Mouse (Mus musculus) heart, adult 2 months (tissue): ENCODE measurements at regions not wholly inside any gene's neighbourhood (a gene's known extent, or its start where the extent isn't known, plus 50 kb on each side); places are given as distances from the start of the nearest gene placed in this dataset.
A peak's percentile ranks its signal among the peaks of the same experiment; 100 is the strongest.

ENCODE experiments used
- DNase-seq, 2 experiments: peaks; one replicate each; pipeline ENCODE4 v3.0.0; 2021
- H3K27ac ChIP-seq: fragments of 200-600 bp; 2 replicates; pipeline ENCODE4 v1.8.1; 2022
- H3K27me3 ChIP-seq: fragments of 200-500 bp; 2 replicates; pipeline ENCODE4 v1.6.1; 2012; ENCODE audit warnings: mild to moderate bottlenecking, low read length, inconsistent platforms, mixed read lengths; ENCODE audit not compliant: control insufficient read depth, insufficient read depth
- H3K36me3 ChIP-seq: fragments of 200-500 bp; 2 replicates; pipeline ENCODE4 v1.6.1; 2012; ENCODE audit warnings: low read length, inconsistent platforms; ENCODE audit not compliant: control insufficient read depth, insufficient read depth
- H3K4me1 ChIP-seq: fragments of 200-500 bp; 2 replicates; pipeline ENCODE4 v1.6.1; 2011; ENCODE audit warnings: low read length; ENCODE audit not compliant: control insufficient read depth, insufficient read depth
- H3K4me3 ChIP-seq: fragments of 200-600 bp; 2 replicates; pipeline ENCODE4 v1.8.1; 2022
- H3K79me2 ChIP-seq: fragments of 200-500 bp; replicated peaks from 2 replicates; pipeline ENCODE4 v1.6.1; 2012; ENCODE audit warnings: mild to moderate bottlenecking, inconsistent platforms, low read length, moderate library complexity, mixed read lengths; ENCODE audit not compliant: control insufficient read depth, insufficient read depth
- H3K9ac ChIP-seq: fragments of 200-500 bp; 2 replicates; pipeline ENCODE4 v1.6.1; 2012; ENCODE audit warnings: low read depth, mild to moderate bottlenecking, control low read depth, inconsistent platforms, low read length, mixed read lengths
- CTCF ChIP-seq: fragments of 200-600 bp; IDR thresholded peaks from 2 replicates; pipeline ENCODE4 v1.8.1; 2022; ENCODE audit warnings: antibody characterized with exemption, mild to moderate bottlenecking, moderate library complexity
- EP300 ChIP-seq: fragments of 200-500 bp; IDR thresholded peaks from 2 replicates; pipeline ENCODE4 v1.6.1; 2011; ENCODE audit warnings: low read depth, low read length, control low read depth; ENCODE audit not compliant: insufficient read depth
- POLR2A ChIP-seq: fragments of 200-500 bp; IDR thresholded peaks from 2 replicates; pipeline ENCODE4 v1.6.1; 2011; ENCODE audit warnings: mild to moderate bottlenecking, low read depth, low read length, control low read depth; ENCODE audit not compliant: insufficient read depth
- WGBS: fragments of 180-500 bp; shearing (Covaris S2); methylation state at CpG from one replicate; pipeline ENCODE4 v1.1.7; 2018; 5-methylcytosine and 5-hydroxymethylcytosine counted together
- intact Hi-C: fragments of 180-260 bp; cut with DNase I; formaldehyde crosslinking; loops from one replicate; pipeline ENCODE4 v1.15.1; 2025

- TF ChIP-seq POLR2A (no peak), CTCF (no peak), EP300 (no peak)
- 78% methylated on average over 5 of the region's 5 CpGs for WGBS
- H3K79me2 ChIP-seq, result no peaks in the 10 kb centered on the region
Observed at GRCm38 (mm10) chr6:93067808-93068207, 124.5 kb upstream of the Adamts9 start.

GRCm38 (mm10) chr6:93066553-93067376 is 123.5 kb upstream of the Adamts9 start:
- Histone ChIP-seq H3K4me1 (peaks cover 8% of the 10 kb centered on the region), H3K27me3 (no peaks in the 10 kb centered on the region), H3K4me3 (peak overlapping the region; percentile 41), H3K79me2 (no peaks in the 10 kb centered on the region), H3K27ac (peak overlapping the region; percentile 82), H3K36me3 (peaks cover 11% of the 10 kb centered on the region; the same call in 1 of the 2 replicates), H3K9ac (peak overlapping the region; percentile 18; the same call in 1 of the 2 replicates)
- intact Hi-C loops, result loop anchor here (1.0 to 10.0 kb wide), 4 partner anchors 86 to 282 kb away; partner anchors contain the start of gene Adamts9
- no peak for TF ChIP-seq CTCF
- TF ChIP-seq POLR2A, result no peak
- TF ChIP-seq EP300, result no peak
- WGBS, result 54% methylated on average over 11 of the region's 11 CpGs
- no peak for DNase-seq

More at GRCm38 (mm10) chr6:93067808-93068207, 124.5 kb upstream of the Adamts9 start:
- H3K27ac ChIP-seq, result no peak overlapping the region
- peaks cover 8% of the 10 kb centered on the region for H3K4me1 ChIP-seq
- H3K36me3 ChIP-seq, result peaks cover 11% of the 10 kb centered on the region; the same call in 1 of the 2 replicates
- no peak for DNase-seq
- no peaks in the 10 kb centered on the region for H3K27me3 ChIP-seq
- no peak overlapping the region for H3K4me3 ChIP-seq
- intact Hi-C loops, result loop anchor here (5.0 to 10.0 kb wide), 3 partner anchors 84 to 283 kb away; no protein-coding TSS in a partner anchor
- no peak overlapping the region for H3K9ac ChIP-seq

DNA sequence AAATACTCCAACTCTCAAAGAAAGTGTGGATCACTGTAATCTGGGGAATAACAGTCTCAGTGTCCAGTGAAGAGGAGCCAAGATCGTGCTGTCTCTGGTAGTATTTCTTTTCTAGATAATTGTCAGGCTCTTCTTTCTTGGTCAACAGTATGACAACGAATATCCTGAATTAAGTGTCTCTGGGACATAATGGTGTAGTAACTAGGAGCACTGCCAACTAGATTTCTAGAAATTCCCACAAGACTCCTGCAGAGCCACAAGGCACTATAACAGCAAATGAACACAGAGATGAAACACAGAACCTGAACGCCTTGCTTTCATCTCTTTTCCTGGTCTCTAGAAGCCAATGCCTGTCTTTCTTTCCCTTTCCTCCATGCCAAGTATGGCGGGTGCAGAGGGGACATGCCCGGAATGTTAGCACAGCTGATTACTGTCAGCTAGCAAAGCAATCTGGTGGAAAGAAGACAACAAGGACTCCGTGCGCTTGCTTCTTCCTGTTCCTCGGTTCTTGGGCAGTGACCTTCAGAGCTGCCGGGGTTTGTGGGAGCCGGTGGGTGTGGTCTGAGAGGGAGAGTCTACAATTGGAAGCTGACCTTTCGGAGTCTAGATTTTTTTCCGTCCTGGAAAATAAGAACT is 122.7 kb upstream of the Adamts9 start:
- Histone ChIP-seq H3K36me3 (peaks cover 11% of the 10 kb centered on the region; the same call in 1 of the 2 replicates), H3K79me2 (no peaks in the 10 kb centered on the region), H3K9ac (peak overlapping the region; percentile 50), H3K4me1 (peaks cover 8% of the 10 kb centered on the region), H3K4me3 (peak overlapping the region; percentile 41), H3K27ac (peak overlapping the region; percentile 82), H3K27me3 (no peaks in the 10 kb centered on the region)
- DNase-seq, result peak; percentile 67 to 76
- WGBS, result 16% methylated on average over 12 of the region's 12 CpGs
- intact Hi-C loops, result loop anchor here (1.0 to 10.0 kb wide), 4 partner anchors 86 to 281 kb away; partner anchors contain the start of gene Adamts9
- TF ChIP-seq EP300 (0 out of 2 replicates have a peak, but pooled peaks have one; percentile 57), CTCF (no peak), POLR2A (peak; percentile 65; the same call in 1 of the 2 replicates)

GRCm38 (mm10) chr6:93065366-93065765 is 122.1 kb upstream of the Adamts9 start:
- peaks cover 8% of the 10 kb centered on the region for H3K4me1 ChIP-seq
- no peaks in the 10 kb centered on the region for H3K79me2 ChIP-seq
- intact Hi-C loops, result loop anchor here (5.0 to 10.0 kb wide), 3 partner anchors 87 to 281 kb away; no protein-coding TSS in a partner anchor
- TF ChIP-seq POLR2A, result no peak
- TF ChIP-seq EP300, result no peak
- no peak for TF ChIP-seq CTCF
- no peaks in the 10 kb centered on the region for H3K27me3 ChIP-seq
- no peak overlapping the region for H3K9ac ChIP-seq
- WGBS, result 40% methylated on average over 6 of the region's 6 CpGs
- H3K27ac ChIP-seq, result peak overlapping the region; percentile 82
- H3K36me3 ChIP-seq, result peaks cover 11% of the 10 kb centered on the region; the same call in 1 of the 2 replicates
- DNase-seq, result peak in 1 of 2 experiments; percentile 30
- peak overlapping the region; percentile 41; the same call in 1 of the 2 replicates for H3K4me3 ChIP-seq

DNA sequence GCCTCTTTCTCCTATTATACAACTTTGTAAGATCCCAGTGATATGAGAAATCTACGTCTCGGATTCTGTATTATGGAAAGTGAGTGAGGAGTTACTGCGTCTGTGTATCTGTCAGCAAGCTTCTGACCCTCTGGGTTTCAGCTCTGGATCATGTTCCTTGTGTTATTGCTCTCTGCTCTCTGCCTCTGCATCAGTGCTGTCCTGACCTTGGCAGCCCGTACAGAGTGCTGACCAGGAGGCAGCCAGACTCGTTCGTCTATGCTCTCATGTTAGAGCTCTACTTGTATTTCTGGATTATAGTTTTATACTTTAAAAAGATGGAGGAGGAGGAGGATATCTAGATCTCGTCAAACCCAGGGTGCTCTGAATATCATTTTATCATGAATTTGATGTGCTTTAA is 121.1 kb upstream of the Adamts9 start:
- Histone ChIP-seq H3K27me3 (no peaks in the 10 kb centered on the region), H3K4me1 (peaks cover 8% of the 10 kb centered on the region), H3K9ac (no peak overlapping the region), H3K36me3 (peaks cover 11% of the 10 kb centered on the region; the same call in 1 of the 2 replicates), H3K27ac (no peak overlapping the region), H3K79me2 (no peaks in the 10 kb centered on the region), H3K4me3 (no peak overlapping the region)
- TF ChIP-seq CTCF, result no peak
- no peak for TF ChIP-seq EP300
- TF ChIP-seq POLR2A, result no peak
- WGBS, result 84% methylated on average over 7 of the region's 7 CpGs
- intact Hi-C loops, result loop anchor here (10.0 kb wide), 1 partner anchor 280 kb away; no protein-coding TSS in a partner anchor
- DNase-seq, result no peak
